Mouse (Mus musculus): ENCODE measurements around the gene Cst9. TPM values are rescaled to one million over a fixed set of nuclear protein-coding genes. Genes with fewer than 3 reads are reported as not detected.

The Cst9 gene
- polyA plus RNA-seq, 1 experiment from 2014 or later = 4.5 TPM

Other genes starting within 250 kb of the Cst9 start
- gene Nxt1, start 162.5 kb upstream of the Cst9 start, polyA plus RNA-seq (2015; fragmentation: Nextera tagmentation; extraction: Ambion mirVana) = 50.5 and 61.3 TPM in 2 replicates
- gene Gzf1, start 154.1 kb upstream of the Cst9 start, polyA plus RNA-seq (2015; fragmentation: Nextera tagmentation; extraction: Ambion mirVana) = 15.9 and 17.5 TPM in 2 replicates
- gene Napb, start 102.7 kb upstream of the Cst9 start, polyA plus RNA-seq (2015; fragmentation: Nextera tagmentation; extraction: Ambion mirVana) = 2.4 and 2.5 TPM in 2 replicates
- gene Cstl1, start 84.8 kb upstream of the Cst9 start, polyA plus RNA-seq (2015; fragmentation: Nextera tagmentation; extraction: Ambion mirVana) = not detected in 2 replicates
- gene Cst11, start 63.6 kb upstream of the Cst9 start, polyA plus RNA-seq (2015; fragmentation: Nextera tagmentation; extraction: Ambion mirVana) = not detected in 2 replicates
- not detected in 2 replicates for gene 8030411F24Rik, start 53.1 kb upstream of the Cst9 start, polyA plus RNA-seq (2015; fragmentation: Nextera tagmentation; extraction: Ambion mirVana)
- gene Cst12, start 45.8 kb upstream of the Cst9 start, polyA plus RNA-seq (2015; fragmentation: Nextera tagmentation; extraction: Ambion mirVana) = not detected in 2 replicates
- gene Cst8, start 36.4 kb upstream of the Cst9 start, polyA plus RNA-seq (2015; fragmentation: Nextera tagmentation; extraction: Ambion mirVana) = not detected in 2 replicates
- not detected in 2 replicates for gene Cst13, start 15.1 kb upstream of the Cst9 start, polyA plus RNA-seq (2015; fragmentation: Nextera tagmentation; extraction: Ambion mirVana)
- gene 9230104L09Rik, start 29.9 kb downstream of the Cst9 start, polyA plus RNA-seq (2015; fragmentation: Nextera tagmentation; extraction: Ambion mirVana) = 0.38 and 0.71 TPM in 2 replicates
- gene Cst3, start 40.5 kb downstream of the Cst9 start, polyA plus RNA-seq (2015; fragmentation: Nextera tagmentation; extraction: Ambion mirVana) = 721 and 724 TPM in 2 replicates
- not detected in 2 replicates for gene Gm1330, start 168.1 kb downstream of the Cst9 start, polyA plus RNA-seq (2015; fragmentation: Nextera tagmentation; extraction: Ambion mirVana)
- gene Gm10750, start 182.1 kb downstream of the Cst9 start, polyA plus RNA-seq (2015; fragmentation: Nextera tagmentation; extraction: Ambion mirVana) = not detected in 2 replicates

Measured in heart, embryonic 16.5 days (tissue).